Mouse (Mus musculus): ENCODE data around the gene Dmpk. TPM values are rescaled to one million over a fixed set of nuclear protein-coding genes. Genes with fewer than 3 reads are reported as not detected.
A peak's percentile ranks its signal among the peaks of the same experiment; 100 is the strongest.

Dmpk gene
- polyA plus RNA-seq, 1 experiment from 2014 or later = 16.8 TPM

- Histone ChIP-seq H3K9ac (peak overlapping the region; percentile 74), H3K36me3 (peaks cover 37% of the 10 kb centered on the region), H3K9me3 (no peaks in the 10 kb centered on the region), H3K27ac (peak overlapping the region; percentile 95), H3K4me1 (peaks cover 36% of the 10 kb centered on the region), H3K4me2 (peak overlapping the region; percentile 91), H3K4me3 (peak overlapping the region; percentile 85; the same call in 1 of the 2 replicates), H3K27me3 (peaks cover 7% of the 10 kb centered on the region)
- no peak for ATAC-seq (ENCODE audit: insufficient number of reproducible peaks, insufficient read depth, low FRiP score, low TSS enrichment, low read depth)
- 31% methylated on average over 17 of the region's 17 CpGs for WGBS
Measured at GRCm38 (mm10) chr7:19091913-19092312, 8.3 kb downstream of the Dmpk start.

DNA sequence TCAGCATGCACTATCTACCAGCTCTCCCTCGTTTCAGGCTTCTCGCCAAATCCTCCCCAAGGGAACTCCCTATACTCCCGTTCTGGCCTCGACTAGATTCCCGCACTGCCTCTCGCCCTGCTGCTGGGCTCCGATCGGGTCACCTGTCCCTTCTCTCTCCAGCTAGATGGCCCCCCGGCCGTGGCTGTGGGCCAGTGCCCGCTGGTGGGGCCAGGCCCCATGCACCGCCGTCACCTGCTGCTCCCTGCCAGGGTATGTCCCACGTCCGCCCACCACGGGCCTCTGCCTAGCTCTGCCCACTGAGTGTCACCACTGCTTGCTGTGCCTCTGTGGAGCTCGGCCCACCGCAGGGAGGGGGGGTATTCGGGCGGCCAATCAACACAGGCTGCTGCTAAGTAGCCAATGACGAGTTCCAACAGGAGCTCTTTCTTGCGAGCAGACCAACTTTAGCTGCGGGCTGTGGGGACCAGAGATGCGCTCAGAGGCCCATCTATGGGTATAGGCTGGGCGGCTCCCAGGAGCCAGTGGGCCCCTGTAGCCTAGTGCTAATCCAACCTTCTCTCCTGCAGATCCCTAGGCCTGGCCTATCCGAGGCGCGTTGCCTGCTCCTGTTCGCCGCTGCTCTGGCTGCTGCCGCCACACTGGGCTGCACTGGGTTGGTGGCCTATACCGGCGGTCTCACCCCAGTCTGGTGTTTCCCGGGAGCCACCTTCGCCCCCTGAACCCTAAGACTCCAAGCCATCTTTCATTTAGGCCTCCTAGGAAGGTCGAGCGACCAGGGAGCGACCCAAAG is 8.9 kb downstream of the Dmpk start:
- Histone ChIP-seq H3K4me2 (peak overlapping the region; percentile 91), H3K9me3 (no peaks in the 10 kb centered on the region), H3K36me3 (peaks cover 38% of the 10 kb centered on the region), H3K9ac (peak overlapping the region; percentile 74), H3K27ac (peak overlapping the region; percentile 95), H3K4me1 (peaks cover 43% of the 10 kb centered on the region), H3K27me3 (peaks cover 7% of the 10 kb centered on the region), H3K4me3 (peak overlapping the region; percentile 85)
- peak; percentile 63 for ATAC-seq (ENCODE audit: insufficient number of reproducible peaks, insufficient read depth, low FRiP score, low TSS enrichment, low read depth)
- WGBS = 3% methylated on average over 38 of the region's 38 CpGs

- ATAC-seq (ENCODE audit: insufficient number of reproducible peaks, insufficient read depth, low FRiP score, low TSS enrichment, low read depth) = peak; percentile 35; the same call in 1 of the 2 replicates
- H3K9ac ChIP-seq = peak overlapping the region; percentile 74
- peak overlapping the region; percentile 95 for H3K27ac ChIP-seq
- H3K27me3 ChIP-seq = peaks cover 7% of the 10 kb centered on the region
- peak overlapping the region; percentile 85 for H3K4me3 ChIP-seq
- H3K4me1 ChIP-seq = peaks cover 49% of the 10 kb centered on the region
- no peaks in the 10 kb centered on the region for H3K9me3 ChIP-seq
- H3K36me3 ChIP-seq = peaks cover 35% of the 10 kb centered on the region
- peak overlapping the region; percentile 91 for H3K4me2 ChIP-seq
- 2% methylated on average over 15 of the region's 15 CpGs for WGBS
Measured at GRCm38 (mm10) chr7:19093174-19093521, 9.5 kb downstream of the Dmpk start.

- Histone ChIP-seq H3K4me3 (peak overlapping the region; percentile 85), H3K27ac (peak overlapping the region; percentile 99), H3K4me2 (peak overlapping the region; percentile 91), H3K4me1 (peaks cover 51% of the 10 kb centered on the region), H3K36me3 (peaks cover 29% of the 10 kb centered on the region), H3K9me3 (no peaks in the 10 kb centered on the region), H3K9ac (peak overlapping the region; percentile 98), H3K27me3 (peaks cover 7% of the 10 kb centered on the region)
- ATAC-seq (ENCODE audit: insufficient number of reproducible peaks, insufficient read depth, low FRiP score, low TSS enrichment, low read depth) = peak; percentile 83
- WGBS = under 1% methylated on average over 45 of the region's 45 CpGs
Measured at GRCm38 (mm10) chr7:19093537-19094385, 10.1 kb downstream of the Dmpk start.

- H3K4me3 ChIP-seq = peak within 1 kb of the TSS; percentile 85
- H3K27me3 ChIP-seq = peaks cover 7% of the 10 kb centered on the region
- H3K9ac ChIP-seq = peak within 1 kb of the TSS; percentile 98
- H3K4me2 ChIP-seq = peak within 1 kb of the TSS; percentile 91
- H3K4me1 ChIP-seq = peaks cover 51% of the 10 kb centered on the region
- 0% methylated on average over 26 of the region's 36 CpGs for WGBS
- H3K36me3 ChIP-seq = peaks cover 25% of the 10 kb centered on the region
- no peak for ATAC-seq (ENCODE audit: insufficient number of reproducible peaks, insufficient read depth, low FRiP score, low TSS enrichment, low read depth)
- H3K27ac ChIP-seq = peak within 1 kb of the TSS; percentile 99
- H3K9me3 ChIP-seq = no peaks in the 10 kb centered on the region
Measured at GRCm38 (mm10) chr7:19094471-19094825, 10.8 kb downstream of the Dmpk start, which contains the start of gene Six5. TSS of gene Six5 (plus strand) at chr7:19094594.

GRCm38 (mm10) chr7:19094826-19095750 is 11.4 kb downstream of the Dmpk start:
- Histone ChIP-seq H3K9me3 (no peaks in the 10 kb centered on the region), H3K4me1 (peaks cover 51% of the 10 kb centered on the region), H3K27ac (peak overlapping the region; percentile 99), H3K36me3 (peaks cover 23% of the 10 kb centered on the region), H3K4me2 (peak overlapping the region; percentile 91), H3K9ac (peak overlapping the region; percentile 98), H3K4me3 (peak overlapping the region; percentile 85), H3K27me3 (peaks cover 7% of the 10 kb centered on the region)
- WGBS = under 1% methylated on average over 83 of the region's 87 CpGs
- no peak for ATAC-seq (ENCODE audit: insufficient number of reproducible peaks, insufficient read depth, low FRiP score, low TSS enrichment, low read depth)

DNA sequence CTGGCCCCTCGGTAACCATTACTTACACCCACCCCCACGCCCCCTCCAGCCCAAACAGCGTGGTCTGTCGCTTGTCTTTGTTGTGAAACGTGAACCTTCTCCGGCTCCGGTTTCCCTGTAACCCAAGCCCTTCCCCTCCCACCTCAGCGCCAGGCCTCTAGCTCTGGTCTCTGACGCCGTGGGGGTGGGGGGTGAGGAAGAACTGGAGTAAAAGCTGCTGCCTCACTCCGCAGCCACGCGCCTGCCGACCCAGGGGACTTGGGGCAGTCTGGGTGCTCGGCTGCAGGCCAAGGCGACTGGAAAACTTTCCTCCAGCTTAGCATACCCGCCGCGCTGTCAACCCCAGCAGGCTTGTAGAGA is 12.1 kb downstream of the Dmpk start:
- ATAC-seq (ENCODE audit: insufficient number of reproducible peaks, insufficient read depth, low FRiP score, low TSS enrichment, low read depth) = 0 out of 2 replicates have a peak, but pooled peaks have one; percentile 5
- Histone ChIP-seq H3K36me3 (peaks cover 17% of the 10 kb centered on the region), H3K4me3 (peak overlapping the region; percentile 85), H3K9me3 (no peaks in the 10 kb centered on the region), H3K27me3 (peaks cover 7% of the 10 kb centered on the region), H3K4me2 (peak overlapping the region; percentile 91), H3K27ac (peak overlapping the region; percentile 99), H3K9ac (peak overlapping the region; percentile 98), H3K4me1 (peaks cover 51% of the 10 kb centered on the region)
- WGBS = 1% methylated on average over 19 of the region's 19 CpGs

GRCm38 (mm10) chr7:19096421-19096976 is 12.8 kb downstream of the Dmpk start:
- ATAC-seq (ENCODE audit: insufficient number of reproducible peaks, insufficient read depth, low FRiP score, low TSS enrichment, low read depth) = no peak

DNA sequence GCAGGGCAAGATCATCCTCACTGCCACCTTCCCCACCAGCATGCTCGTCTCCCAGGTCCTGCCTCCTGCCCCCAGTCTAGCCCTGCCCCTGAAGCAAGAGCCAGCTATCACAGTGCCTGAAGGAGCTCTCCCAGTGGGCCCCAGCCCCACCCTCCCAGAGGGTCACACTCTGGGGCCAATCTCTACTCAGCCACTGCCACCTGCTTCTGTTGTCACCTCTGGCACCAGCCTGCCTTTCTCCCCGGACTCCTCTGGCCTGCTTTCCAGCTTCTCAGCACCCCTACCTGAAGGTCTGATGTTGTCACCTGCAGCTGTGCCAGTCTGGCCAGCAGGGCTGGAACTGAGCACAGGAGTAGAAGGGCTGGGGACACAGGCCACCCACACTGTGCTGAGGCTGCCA is 13.6 kb downstream of the Dmpk start:
- ATAC-seq (ENCODE audit: insufficient number of reproducible peaks, insufficient read depth, low FRiP score, low TSS enrichment, low read depth) = no peak
- 35% methylated on average over 2 of the region's 2 CpGs for WGBS
- Histone ChIP-seq H3K4me3 (no peak overlapping the region; the same call in 1 of the 2 replicates), H3K4me2 (peak overlapping the region; percentile 91; the same call in 1 of the 2 replicates), H3K27me3 (no peaks in the 10 kb centered on the region), H3K27ac (no peak overlapping the region; the same call in 1 of the 2 replicates), H3K9me3 (no peaks in the 10 kb centered on the region), H3K4me1 (peaks cover 39% of the 10 kb centered on the region), H3K36me3 (peaks cover 13% of the 10 kb centered on the region), H3K9ac (peak overlapping the region; percentile 98; the same call in 1 of the 2 replicates)

More at GRCm38 (mm10) chr7:19096421-19096976, 12.8 kb downstream of the Dmpk start:
- Histone ChIP-seq H3K36me3 (peaks cover 13% of the 10 kb centered on the region), H3K4me2 (peak overlapping the region; percentile 91), H3K4me3 (peak overlapping the region; percentile 85), H3K9me3 (no peaks in the 10 kb centered on the region), H3K4me1 (peaks cover 46% of the 10 kb centered on the region), H3K27me3 (peaks cover 1% of the 10 kb centered on the region; the same call in 1 of the 2 replicates), H3K27ac (peak overlapping the region; percentile 99), H3K9ac (peak overlapping the region; percentile 98)
- 46% methylated on average over 5 of the region's 5 CpGs for WGBS

- no peak overlapping the region for H3K4me2 ChIP-seq
- no peak overlapping the region for H3K27ac ChIP-seq
- peaks cover 3% of the 10 kb centered on the region; the same call in 1 of the 2 replicates for H3K9me3 ChIP-seq
- no peak overlapping the region for H3K9ac ChIP-seq
- ATAC-seq (ENCODE audit: insufficient number of reproducible peaks, insufficient read depth, low FRiP score, low TSS enrichment, low read depth) = no peak
- peaks cover 19% of the 10 kb centered on the region for H3K36me3 ChIP-seq
- H3K27me3 ChIP-seq = no peaks in the 10 kb centered on the region
- no peak overlapping the region; the same call in 1 of the 2 replicates for H3K4me3 ChIP-seq
- peaks cover 32% of the 10 kb centered on the region for H3K4me1 ChIP-seq
Measured at GRCm38 (mm10) chr7:19097863-19098262, 14.2 kb downstream of the Dmpk start.
